Mouse (Mus musculus): Measurements from ENCODE around the gene Kif7. TPM values are rescaled to one million over a fixed set of nuclear protein-coding genes. Genes with fewer than 3 reads are reported as not detected.

Kif7 gene
- total and polyA plus RNA-seq, 3 experiments: 4.7 to 7.4 (median 7.1) TPM

- dilution Hi-C loops (cut with MboI; ENCODE audit: extremely low pct_ligation_motif_present, extremely low pct_unique_long_range_greater_than_20kb, low sequenced_read_pairs) (no loop called here), in situ Hi-C loops (cut with MboI; ENCODE audit: low pct_ligation_motif_present, low pct_unique_long_range_greater_than_20kb, low sequenced_read_pairs) (no loop called here)
- TF ChIP-seq RCOR1 (conservative IDR thresholded peaks at IDR 0.05; ENCODE audit: low read depth, low read length) (no peak), KAT2A (IDR thresholded peaks at IDR 0.05; ENCODE audit: insufficient replicate concordance, low read length) (no peak), ELF1 (IDR thresholded peaks at IDR 0.05; ENCODE audit: low read depth, low read length) (no peak), MAFK (IDR thresholded peaks at IDR 0.05; ENCODE audit: insufficient replicate concordance, low read length) (no peak), ZKSCAN1 (IDR thresholded peaks at IDR 0.05; ENCODE audit: borderline replicate concordance, low read depth, low read length) (no peak), IRF4 (IDR thresholded peaks at IDR 0.05; ENCODE audit: low read depth, low read length) (no peak), GABPA (IDR thresholded peaks at IDR 0.05; ENCODE audit: insufficient replicate concordance, low read depth, low read length) (no peak), ZNF384 (IDR thresholded peaks at IDR 0.05; ENCODE audit: low read depth, low read length) (no peak), CHD1 (IDR thresholded peaks at IDR 0.05; ENCODE audit: low read depth, low read length) (no peak), UBTF (IDR thresholded peaks at IDR 0.05; ENCODE audit: low read depth, low read length) (no peak), SIN3A (IDR thresholded peaks at IDR 0.05; ENCODE audit: low read length) (no peak)
These were observed 26.7 kb upstream of the Kif7 start for GRCm38 (mm10) chr7:79742277-79742658.

GRCm38 (mm10) chr7:79740279-79740678 is 24.8 kb upstream of the Kif7 start:
- no peak overlapping the region for H3K27ac ChIP-seq (ENCODE audit: insufficient read depth, low read depth)
- no peak for DNase-seq (ENCODE audit: extremely low read depth)
- H3K79me2 ChIP-seq (replicated peaks; ENCODE audit: control insufficient read depth, extremely low read depth, insufficient read depth, poor library complexity, severe bottlenecking): no peaks in the 10 kb centered on the region
- no peaks in the 10 kb centered on the region for H3K9me3 ChIP-seq (replicated peaks; ENCODE audit: low read length)
- in situ Hi-C loops (cut with MboI; ENCODE audit: low pct_ligation_motif_present, low pct_unique_long_range_greater_than_20kb, low sequenced_read_pairs): no loop called here
- no peak overlapping the region for H3K9ac ChIP-seq (ENCODE audit: insufficient read depth, low read depth)
- peaks cover 0 to 5% of the 10 kb centered on the region in 2 experiments; a peak in 2 of 4 replicates for H3K4me1 ChIP-seq (ENCODE audit: control insufficient read depth in 1 of 2, insufficient read depth in 2 of 2)
- dilution Hi-C loops (cut with MboI; ENCODE audit: extremely low pct_ligation_motif_present, extremely low pct_unique_long_range_greater_than_20kb, low sequenced_read_pairs): no loop called here
- no peak overlapping the region for H3K4me3 ChIP-seq (replicated peaks in 1 of 3; ENCODE audit: low read depth in 2 of 3, low read length in 2 of 3, poor library complexity in 1 of 3)
- TF ChIP-seq NRF1 (IDR thresholded peaks at IDR 0.05; ENCODE audit: low read depth, low read length): no peak
- TF ChIP-seq BHLHE40 (IDR thresholded peaks at IDR 0.05; ENCODE audit: low read depth, low read length): no peak
- TF ChIP-seq ZKSCAN1 (IDR thresholded peaks at IDR 0.05; ENCODE audit: borderline replicate concordance, low read depth, low read length): no peak
- no peak for TF ChIP-seq TCF12 (IDR thresholded peaks at IDR 0.05; ENCODE audit: low read depth, low read length)
- TF ChIP-seq USF2 (conservative IDR thresholded peaks at IDR 0.05; ENCODE audit: low read depth, low read length): no peak
- TF ChIP-seq UBTF (IDR thresholded peaks at IDR 0.05; ENCODE audit: low read depth, low read length): no peak
- TF ChIP-seq E2F4 (IDR thresholded peaks at IDR 0.05; ENCODE audit: insufficient replicate concordance, low read depth, low read length): no peak
- TF ChIP-seq HCFC1 (IDR thresholded peaks at IDR 0.05; ENCODE audit: low read depth, low read length): no peak
- TF ChIP-seq MEF2A (IDR thresholded peaks at IDR 0.05; ENCODE audit: borderline replicate concordance, low read depth, low read length): no peak
- no peak for TF ChIP-seq RAD21 (IDR thresholded peaks at IDR 0.05; ENCODE audit: low read depth, low read length)
- no peaks in the 10 kb centered on the region for H3K27me3 ChIP-seq (replicated peaks)
- no peak overlapping the region for H3K4me2 ChIP-seq (ENCODE audit: insufficient read depth, low read depth, poor library complexity, severe bottlenecking)
- peaks cover 12 to 41% of the 10 kb centered on the region in 2 experiments for H3K36me3 ChIP-seq (replicated peaks in 1 of 2; ENCODE audit: control insufficient read depth in 1 of 2, insufficient read depth in 1 of 2, low read length in 1 of 2)

More at GRCm38 (mm10) chr7:79742277-79742658, 26.7 kb upstream of the Kif7 start:
- Histone ChIP-seq H3K9ac (ENCODE audit: insufficient read depth, low read depth) (peak overlapping the region; percentile 75), H3K4me3 (replicated peaks in 1 of 3; ENCODE audit: low read depth in 2 of 3, low read length in 2 of 3, poor library complexity in 1 of 3) (peak overlapping the region; percentile 67 to 85 (median 84)), H3K4me1 (ENCODE audit: control insufficient read depth in 1 of 2, insufficient read depth in 2 of 2) (peaks cover 0 to 5% of the 10 kb centered on the region in 2 experiments; a peak in 2 of 4 replicates), H3K4me2 (ENCODE audit: insufficient read depth, low read depth, poor library complexity, severe bottlenecking) (peak overlapping the region; percentile 91), H3K27me3 (replicated peaks) (no peaks in the 10 kb centered on the region), H3K79me2 (replicated peaks; ENCODE audit: control insufficient read depth, extremely low read depth, insufficient read depth, poor library complexity, severe bottlenecking) (no peaks in the 10 kb centered on the region), H3K27ac (ENCODE audit: insufficient read depth, low read depth) (no peak overlapping the region), H3K9me3 (replicated peaks; ENCODE audit: low read length) (no peaks in the 10 kb centered on the region), H3K36me3 (replicated peaks in 1 of 2; ENCODE audit: control insufficient read depth in 1 of 2, insufficient read depth in 1 of 2, low read length in 1 of 2) (peaks cover 9 to 24% of the 10 kb centered on the region in 2 experiments)
- no peak for DNase-seq (ENCODE audit: extremely low read depth)

Data from CH12.LX (cell line).